Mouse (Mus musculus) G1E (cell line): ENCODE measurements around the gene Rbm45.

Source experiments
- CTCF ChIP-seq: IDR thresholded peaks from 2 replicates; pipeline ENCODE4 v1.5.1; 2012; ENCODE audit warnings: low read depth, low read length, inconsistent platforms, mixed read lengths
- GATA1 ChIP-seq: IDR thresholded peaks from 2 replicates; pipeline ENCODE4 v1.6.1; 2012; ENCODE audit warnings: borderline replicate concordance, low read length, inconsistent platforms, mixed read lengths

- TF ChIP-seq CTCF (no peak), GATA1 (no peak)
Observed at GRCm38 (mm10) chr2:76412924-76413323, 43.1 kb downstream of the Rbm45 start.
